Mouse (Mus musculus) embryonic facial prominence, embryonic 11.5 days (tissue): ENCODE data around the gene Bcl2l12. TPM values are rescaled to one million over a fixed set of nuclear protein-coding genes. Genes with fewer than 3 reads are reported as not detected.
A peak's percentile ranks its signal among the peaks of the same experiment; 100 is the strongest.

Source experiments
- ATAC-seq: fragments of 200-750 bp; cut with Nextera tagmentation; replicated peaks from 2 replicates; pipeline ENCODE4 v1.8.0; 2017; ENCODE audit warnings: low read depth; ENCODE audit not compliant: insufficient number of reproducible peaks, low FRiP score, low TSS enrichment
- DNase-seq: peaks from one replicate; pipeline ENCODE4 v3.0.0-alpha.2; 2015; ENCODE audit warnings: low spot score
- H3K27ac ChIP-seq: fragments of 300-500 bp; sonication (generic); replicated peaks from 2 replicates; pipeline ENCODE4 v1.5.1; 2014; ENCODE audit warnings: mild to moderate bottlenecking, low read depth, low read length, control low read depth
- H3K27me3 ChIP-seq: fragments of 300-500 bp; sonication (generic); 2 replicates; pipeline ENCODE4 v1.6.1; 2014; ENCODE audit warnings: mild to moderate bottlenecking, low read length, moderate library complexity, mixed read lengths; ENCODE audit not compliant: control insufficient read depth, insufficient read depth
- H3K36me3 ChIP-seq: fragments of 300-500 bp; sonication (generic); replicated peaks from 2 replicates; pipeline ENCODE4 v1.6.1; 2014; ENCODE audit warnings: low read depth, mild to moderate bottlenecking, low read length, moderate library complexity, mixed read lengths; ENCODE audit not compliant: control insufficient read depth, insufficient read depth
- H3K4me1 ChIP-seq: fragments of 300-500 bp; sonication (generic); 2 replicates; pipeline ENCODE4 v1.6.1; 2014; ENCODE audit warnings: low read length, mixed read lengths; ENCODE audit not compliant: control insufficient read depth, insufficient read depth
- H3K4me2 ChIP-seq: fragments of 300-500 bp; sonication (generic); 2 replicates; pipeline ENCODE4 v1.6.1; 2014; ENCODE audit warnings: low read depth, mild to moderate bottlenecking, control low read depth, low read length, moderate library complexity
- H3K4me3 ChIP-seq: fragments of 300-500 bp; sonication (generic); 2 replicates; pipeline ENCODE4 v1.5.1; 2014; ENCODE audit warnings: low read depth, low read length, control low read depth
- H3K9ac ChIP-seq: fragments of 300-500 bp; sonication (generic); replicated peaks from 2 replicates; pipeline ENCODE4 v1.6.1; 2014; ENCODE audit warnings: mild to moderate bottlenecking, control low read depth, low read length
- H3K9me3 ChIP-seq: fragments of 300-500 bp; sonication (generic); replicated peaks from 2 replicates; pipeline ENCODE4 v1.6.1; 2016; ENCODE audit warnings: mild to moderate bottlenecking, low read length, inconsistent platforms, mixed read lengths; ENCODE audit not compliant: control insufficient read depth
- WGBS: fragments of 180-500 bp; shearing (Covaris S2); extraction: QIAGEN DNeasy Blood & Tissue Kit; methylation state at CpG from one replicate; pipeline ENCODE4 v1.1.7; 2014; 5-methylcytosine and 5-hydroxymethylcytosine counted together
- polyA plus RNA-seq: library from polyadenylated mRNA; unstranded; fragments of >200 nt; fragmentation: Nextera tagmentation; extraction: Ambion mirVana; gene quantifications from 2 replicates; pipeline ENCODE4 v1.2.1, GENCODE M21; 2014

Gene Bcl2l12
- polyA plus RNA-seq, 1 experiment from 2014 or later = 71.7 TPM

DNA sequence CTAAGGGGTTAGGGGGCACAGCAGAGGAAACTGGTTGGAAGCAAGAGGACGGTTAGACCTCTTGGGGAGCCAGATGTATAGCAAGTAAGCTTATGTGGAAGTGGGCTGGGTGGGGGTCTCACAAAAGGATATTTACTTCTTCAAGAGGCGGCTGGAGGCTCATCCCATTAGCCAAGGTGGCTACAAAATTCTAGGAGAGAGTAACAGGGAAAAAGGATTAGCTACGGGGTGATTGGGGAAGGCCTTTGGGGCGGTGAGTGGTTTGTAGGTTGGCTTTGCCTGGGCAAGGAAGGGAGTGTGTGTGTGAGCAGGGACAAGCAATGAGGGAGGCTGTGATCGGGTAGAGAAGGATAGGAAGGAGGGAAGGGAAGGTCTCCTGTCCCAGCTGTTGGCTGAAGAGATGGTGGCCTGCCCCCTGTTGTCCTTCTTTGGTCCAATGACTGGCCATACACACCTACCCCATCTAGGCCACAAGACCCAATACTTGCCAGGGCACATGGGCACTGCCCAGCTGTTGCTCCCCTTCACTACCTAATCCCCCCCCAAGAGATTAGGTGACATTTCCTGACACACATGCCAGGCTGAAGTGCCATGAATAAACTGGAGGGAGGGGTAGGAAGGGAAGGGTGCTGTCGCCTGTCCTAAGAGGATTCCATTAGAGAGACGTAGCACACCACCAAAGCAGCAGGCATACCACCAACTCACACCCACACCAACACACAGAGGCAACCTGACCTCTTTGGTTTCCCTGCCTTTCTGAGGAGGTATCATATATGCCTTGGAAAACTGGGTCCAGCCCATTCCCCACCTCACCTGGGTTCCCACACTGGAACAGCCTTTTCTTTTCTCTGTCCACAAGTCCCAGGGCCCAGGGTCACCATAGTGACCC is 14.3 kb downstream of the Bcl2l12 start:
- H3K9me3 ChIP-seq = no peaks in the 10 kb centered on the region
- H3K4me1 ChIP-seq = peaks cover 7% of the 10 kb centered on the region
- ATAC-seq (no peak), DNase-seq (no peak)
- peak overlapping the region; percentile 15; the same call in 1 of the 2 replicates for H3K4me3 ChIP-seq
- 84% methylated on average over 7 of the region's 7 CpGs for WGBS
- peak overlapping the region; percentile 57 for H3K4me2 ChIP-seq
- H3K36me3 ChIP-seq = peaks cover 25% of the 10 kb centered on the region
- peak overlapping the region; percentile 28 for H3K9ac ChIP-seq
- H3K27me3 ChIP-seq = no peaks in the 10 kb centered on the region
- no peak overlapping the region; the same call in 1 of the 2 replicates for H3K27ac ChIP-seq

DNA sequence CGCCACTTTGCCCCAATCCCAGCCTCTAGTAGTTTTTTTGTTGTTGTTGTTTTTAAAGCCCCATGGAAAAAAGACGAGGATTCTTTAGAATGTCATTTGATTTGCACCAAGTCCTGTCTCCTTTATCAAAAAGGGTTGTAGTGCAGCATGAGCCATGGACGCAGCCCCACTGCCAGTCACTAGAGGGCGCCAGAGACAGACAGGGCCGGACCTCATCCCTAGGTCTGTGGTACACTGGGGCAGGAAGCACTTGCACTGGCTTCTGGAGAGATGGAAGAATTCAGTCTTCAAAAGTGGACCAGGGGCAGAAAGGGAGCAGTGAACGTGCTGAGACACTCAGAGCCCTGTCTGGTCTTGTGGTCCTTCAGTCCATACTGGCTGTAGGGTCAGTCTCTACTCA is 15.4 kb downstream of the Bcl2l12 start:
- Histone ChIP-seq H3K27ac (no peak overlapping the region), H3K4me3 (no peak overlapping the region), H3K4me1 (peaks cover 7% of the 10 kb centered on the region), H3K36me3 (peaks cover 33% of the 10 kb centered on the region), H3K9me3 (no peaks in the 10 kb centered on the region), H3K4me2 (no peak overlapping the region), H3K9ac (no peak overlapping the region), H3K27me3 (no peaks in the 10 kb centered on the region)
- 40% methylated on average over 6 of the region's 6 CpGs for WGBS
- ATAC-seq (no peak), DNase-seq (peak; percentile 90)

DNA sequence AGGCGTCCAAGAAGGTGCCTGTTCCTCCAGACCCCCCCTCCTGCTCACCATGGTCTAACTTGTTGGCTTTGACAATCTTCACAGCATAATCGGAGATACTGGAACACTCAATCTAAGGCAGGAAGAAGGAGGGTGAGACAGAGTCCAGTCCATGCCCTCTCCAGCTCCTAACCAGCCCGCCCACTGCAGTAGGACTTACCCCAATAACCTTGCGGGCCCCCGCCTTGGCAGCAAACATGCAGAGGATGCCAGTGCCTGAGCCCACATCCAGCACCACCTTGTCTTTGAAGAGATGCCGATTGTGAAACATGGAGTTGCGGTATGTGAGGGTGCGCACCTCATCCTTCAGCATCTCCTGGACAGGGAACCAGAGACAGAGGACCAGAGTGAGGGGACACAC is 17.0 kb downstream of the Bcl2l12 start:
- ATAC-seq = no peak
- no peak overlapping the region for H3K4me3 ChIP-seq
- H3K9ac ChIP-seq = no peak overlapping the region
- peaks cover 47% of the 10 kb centered on the region for H3K36me3 ChIP-seq
- DNase-seq = no peak
- no peak overlapping the region for H3K4me2 ChIP-seq
- 92% methylated on average over 8 of the region's 8 CpGs for WGBS
- H3K27ac ChIP-seq = no peak overlapping the region
- no peaks in the 10 kb centered on the region for H3K9me3 ChIP-seq
- H3K4me1 ChIP-seq = peaks cover 7% of the 10 kb centered on the region
- no peaks in the 10 kb centered on the region for H3K27me3 ChIP-seq

DNA sequence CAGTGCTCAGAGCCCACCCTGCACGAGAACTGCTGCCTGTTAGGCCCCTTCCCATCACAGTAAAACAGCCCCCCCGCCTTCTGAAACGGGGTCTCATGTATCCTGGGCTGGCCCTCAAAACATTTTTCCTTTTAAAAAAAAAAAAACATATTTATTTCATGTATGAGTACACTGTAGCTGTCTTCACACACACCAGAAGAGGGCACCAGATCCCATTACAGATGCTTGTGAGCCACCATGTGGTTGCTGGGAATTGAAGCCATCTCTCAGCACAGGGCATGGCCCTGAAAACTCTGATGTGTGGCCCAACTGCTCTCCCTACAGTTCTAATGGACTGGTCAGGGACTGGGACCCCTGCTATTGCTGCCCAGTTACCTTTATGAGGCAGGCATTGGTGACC is 20.2 kb downstream of the Bcl2l12 start:
- no peak overlapping the region for H3K4me2 ChIP-seq
- 90% methylated on average over 3 of the region's 3 CpGs for WGBS
- H3K4me3 ChIP-seq = no peak overlapping the region
- no peaks in the 10 kb centered on the region for H3K27me3 ChIP-seq
- H3K36me3 ChIP-seq = peaks cover 48% of the 10 kb centered on the region
- H3K27ac ChIP-seq = no peak overlapping the region
- no peak for ATAC-seq
- DNase-seq = no peak
- H3K9ac ChIP-seq = no peak overlapping the region
- no peaks in the 10 kb centered on the region for H3K9me3 ChIP-seq
- H3K4me1 ChIP-seq = no peaks in the 10 kb centered on the region; the same call in 1 of the 2 replicates

DNA sequence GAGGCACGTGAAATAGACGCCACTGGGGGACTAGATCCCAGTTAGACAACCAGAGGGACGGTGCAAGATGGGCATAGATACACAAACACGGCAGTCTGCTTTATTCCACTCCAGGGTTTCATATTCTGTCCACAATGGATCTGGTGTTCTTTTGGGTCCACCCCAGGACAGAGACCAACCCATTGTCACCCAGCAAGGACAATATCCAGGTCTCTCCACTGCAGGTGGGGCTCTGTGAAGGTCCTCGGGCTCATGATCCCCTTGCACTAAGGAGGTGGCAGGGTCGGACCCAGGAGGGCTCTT is 23.4 kb downstream of the Bcl2l12 start:
- Histone ChIP-seq H3K4me3 (no peak overlapping the region), H3K27ac (no peak overlapping the region), H3K27me3 (no peaks in the 10 kb centered on the region), H3K36me3 (peaks cover 30% of the 10 kb centered on the region), H3K4me2 (peak overlapping the region; percentile 0; the same call in 1 of the 2 replicates), H3K4me1 (peaks cover 4% of the 10 kb centered on the region; the same call in 1 of the 2 replicates), H3K9me3 (no peaks in the 10 kb centered on the region), H3K9ac (no peak overlapping the region)
- DNase-seq = no peak
- no peak for ATAC-seq
- 24% methylated on average over 6 of the region's 6 CpGs for WGBS

DNA sequence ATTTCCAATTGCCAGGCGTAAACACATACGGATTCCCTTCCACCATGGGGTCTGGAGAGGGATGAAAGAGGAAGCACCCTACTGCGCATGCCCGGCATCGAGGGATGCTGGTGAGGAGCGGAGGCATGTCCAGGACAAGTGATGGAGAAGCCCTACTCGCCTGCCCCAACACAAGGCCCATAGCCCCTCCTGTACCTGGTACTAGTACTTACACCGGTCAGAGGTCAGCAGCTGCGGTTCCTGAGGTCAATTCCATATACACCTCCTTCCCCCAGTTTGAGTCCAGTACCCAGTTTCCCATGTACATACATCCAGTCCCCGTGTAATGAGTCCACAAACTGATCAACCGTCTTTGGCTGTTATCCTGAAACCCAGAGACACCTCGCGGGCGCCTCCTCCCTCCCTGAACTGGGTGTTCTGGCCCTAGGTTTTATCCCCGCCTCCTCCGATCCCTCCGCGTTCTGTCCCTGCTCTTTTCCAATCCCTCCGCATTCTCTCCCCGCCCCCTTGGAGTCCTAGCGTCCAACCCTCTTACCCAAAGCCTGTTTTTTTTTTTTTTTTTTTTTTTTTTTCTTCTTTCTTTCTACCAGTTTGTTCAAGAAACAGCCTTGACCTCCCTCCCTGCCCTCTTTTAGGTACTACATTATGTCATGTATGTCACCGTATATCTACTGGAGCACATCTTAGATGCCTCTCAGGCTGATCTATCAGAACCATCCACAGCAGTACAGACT is 24.0 kb downstream of the Bcl2l12 start, which contains the start of gene Cpt1c:
TSS of gene Cpt1c (minus strand) at position 469 of the 734 bp plus-strand sequence.
- Histone ChIP-seq H3K36me3 (peaks cover 26% of the 10 kb centered on the region), H3K4me3 (peak within 1 kb of the TSS; percentile 44), H3K4me1 (peaks cover 4% of the 10 kb centered on the region; the same call in 1 of the 2 replicates), H3K9ac (peak within 1 kb of the TSS; percentile 64), H3K27me3 (no peaks in the 10 kb centered on the region), H3K4me2 (peak within 1 kb of the TSS; percentile 65), H3K27ac (peak within 1 kb of the TSS; percentile 54; the same call in 1 of the 2 replicates), H3K9me3 (no peaks in the 10 kb centered on the region)
- DNase-seq (peak; percentile 91), ATAC-seq (peak; percentile 42; the same call in 1 of the 2 replicates)
- WGBS = 1% methylated on average over 22 of the region's 22 CpGs

DNA sequence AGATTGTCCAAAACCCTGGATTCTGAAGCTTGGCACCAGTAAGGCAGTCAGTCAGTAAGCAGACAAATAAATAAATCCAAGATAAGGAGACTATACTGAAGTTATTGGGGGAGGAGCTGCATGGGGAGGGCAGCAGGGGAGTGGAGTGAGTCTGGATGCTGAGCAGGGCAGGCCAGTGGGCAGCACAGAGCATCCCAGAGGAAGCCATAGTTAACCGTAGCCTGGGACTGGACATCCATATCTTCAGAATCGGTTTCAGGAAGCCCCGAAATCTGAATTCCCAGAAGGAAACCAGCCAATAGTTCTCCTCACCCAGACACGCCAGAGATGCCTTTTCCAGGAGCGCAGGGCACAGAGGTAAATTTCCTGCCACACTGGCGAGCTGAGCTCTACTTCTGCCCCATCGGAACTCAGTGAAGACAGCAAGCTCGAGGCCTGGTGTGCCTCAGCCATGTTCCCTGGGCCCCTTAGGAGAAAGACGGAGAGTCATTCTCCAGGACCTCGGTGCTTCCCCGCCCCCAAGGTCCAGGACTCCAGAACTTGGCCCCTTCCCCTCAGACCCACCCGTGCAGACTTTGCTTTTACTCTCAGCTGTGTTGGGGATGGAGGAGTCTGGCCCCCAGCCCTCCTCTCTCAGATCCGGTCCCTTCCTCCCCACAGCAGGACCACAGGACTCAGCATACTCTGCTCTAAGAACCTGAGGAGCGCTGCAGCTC is 24.9 kb downstream of the Bcl2l12 start:
- WGBS = 41% methylated on average over 14 of the region's 14 CpGs
- no peaks in the 10 kb centered on the region for H3K27me3 ChIP-seq
- peak overlapping the region; percentile 65 for H3K4me2 ChIP-seq
- peak overlapping the region; percentile 64 for H3K9ac ChIP-seq
- no peak overlapping the region for H3K27ac ChIP-seq
- no peaks in the 10 kb centered on the region for H3K9me3 ChIP-seq
- no peak for ATAC-seq
- H3K36me3 ChIP-seq = peaks cover 18% of the 10 kb centered on the region
- no peak for DNase-seq
- peak overlapping the region; percentile 44 for H3K4me3 ChIP-seq
- peaks cover 4% of the 10 kb centered on the region; the same call in 1 of the 2 replicates for H3K4me1 ChIP-seq
